Mouse (Mus musculus) intestine, embryonic 15.5 days (tissue): Measurements from ENCODE around the gene Ccdc149. TPM values are rescaled to one million over a fixed set of nuclear protein-coding genes. Genes with fewer than 3 reads are reported as not detected.

Experiments
- ATAC-seq: fragments of 200-750 bp; cut with Nextera tagmentation; 2 replicates; pipeline ENCODE4 v1.8.0; 2017; ENCODE audit warnings: moderate TSS enrichment, moderate library complexity
- H3K27ac ChIP-seq: fragments of 300-500 bp; sonication (generic); 2 replicates; pipeline ENCODE4 v1.5.1; 2015; ENCODE audit warnings: mild to moderate bottlenecking, inconsistent platforms
- H3K27me3 ChIP-seq: fragments of 300-500 bp; sonication (generic); replicated peaks from 2 replicates; pipeline ENCODE4 v1.6.1; 2015; ENCODE audit warnings: inconsistent platforms
- H3K36me3 ChIP-seq: fragments of 300-500 bp; sonication (generic); 2 replicates; pipeline ENCODE4 v1.6.1; 2015; ENCODE audit warnings: inconsistent platforms
- H3K4me1 ChIP-seq: fragments of 300-500 bp; sonication (generic); replicated peaks from 2 replicates; pipeline ENCODE4 v1.6.1; 2015; ENCODE audit warnings: inconsistent platforms
- H3K4me2 ChIP-seq: fragments of 300-500 bp; sonication (generic); replicated peaks from 2 replicates; pipeline ENCODE4 v1.6.1; 2015; ENCODE audit warnings: mild to moderate bottlenecking, inconsistent platforms
- H3K4me3 ChIP-seq: fragments of 300-500 bp; sonication (generic); replicated peaks from 2 replicates; pipeline ENCODE4 v1.5.1; 2015; ENCODE audit warnings: inconsistent platforms
- H3K9ac ChIP-seq: fragments of 300-500 bp; sonication (generic); 2 replicates; pipeline ENCODE4 v1.6.1; 2015; ENCODE audit warnings: inconsistent platforms
- H3K9me3 ChIP-seq: fragments of 300-500 bp; sonication (generic); 2 replicates; pipeline ENCODE4 v1.6.1; 2016; ENCODE audit warnings: inconsistent platforms
- WGBS: fragments of 180-500 bp; shearing (Covaris S2); methylation state at CpG from one replicate; pipeline ENCODE4 v1.1.7; 2015; 5-methylcytosine and 5-hydroxymethylcytosine counted together
- polyA plus RNA-seq: library from polyadenylated mRNA; unstranded; fragments of >200 nt; fragmentation: Nextera tagmentation; extraction: Ambion mirVana; gene quantifications from 2 replicates; pipeline ENCODE4 v1.2.1, GENCODE M21; 2015

Ccdc149 gene
- 3.8 and 4.3 TPM in 2 replicates for polyA plus RNA-seq

DNA sequence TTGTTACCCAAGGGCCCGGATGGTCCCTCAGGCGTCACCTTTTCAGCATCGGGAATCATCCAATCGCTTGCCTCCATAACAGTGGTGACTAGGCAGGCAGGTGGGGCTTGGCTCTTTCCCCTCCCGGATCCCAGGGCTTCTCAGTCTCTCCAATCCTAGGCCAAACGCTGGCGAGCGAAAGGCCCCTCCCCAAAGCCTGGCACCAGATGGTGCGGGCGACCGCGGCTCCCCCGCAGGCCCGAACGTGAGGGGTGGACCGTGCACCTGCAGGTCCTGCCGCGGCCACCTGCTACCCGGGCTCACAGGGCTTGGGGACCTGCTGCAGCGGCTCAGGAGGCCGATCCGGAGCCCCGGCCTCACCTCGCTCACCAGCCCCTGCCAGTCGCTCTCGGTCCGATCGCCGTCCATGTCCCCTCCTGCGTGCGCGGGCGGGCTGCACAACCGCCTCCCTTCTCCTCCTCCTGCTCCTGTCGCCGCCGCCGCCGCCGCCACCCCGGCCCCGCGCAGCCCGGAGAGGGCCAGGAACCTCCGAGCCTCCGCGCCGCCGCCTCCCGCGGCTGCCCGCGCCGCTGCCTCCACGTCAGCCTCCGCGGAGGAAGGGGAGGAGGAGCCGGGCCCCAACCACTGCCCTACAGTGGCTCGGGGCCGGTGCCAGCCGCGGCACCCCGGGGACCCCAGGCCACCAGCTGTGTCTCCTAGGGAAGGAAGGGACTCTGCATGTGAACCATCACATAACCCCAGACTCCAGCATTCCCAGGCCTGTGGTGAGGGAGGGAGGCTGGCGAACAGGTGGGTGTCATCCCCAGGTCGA is at the start of gene Ccdc149:
TSS of gene Ccdc149 (minus strand) at position 531 of the 811 bp plus-strand sequence.
- Histone ChIP-seq H3K27me3 (no peaks in the 10 kb centered on the region), H3K4me3 (peak within 1 kb of the TSS; percentile 73), H3K4me1 (peaks cover 3% of the 10 kb centered on the region; the same call in 1 of the 2 replicates), H3K27ac (peak within 1 kb of the TSS; percentile 71), H3K9me3 (no peaks in the 10 kb centered on the region), H3K9ac (peak within 1 kb of the TSS; percentile 81), H3K36me3 (no peaks in the 10 kb centered on the region), H3K4me2 (peak within 1 kb of the TSS; percentile 92)
- 2% methylated on average over 52 of the region's 65 CpGs for WGBS
- peak; percentile 96 for ATAC-seq

DNA sequence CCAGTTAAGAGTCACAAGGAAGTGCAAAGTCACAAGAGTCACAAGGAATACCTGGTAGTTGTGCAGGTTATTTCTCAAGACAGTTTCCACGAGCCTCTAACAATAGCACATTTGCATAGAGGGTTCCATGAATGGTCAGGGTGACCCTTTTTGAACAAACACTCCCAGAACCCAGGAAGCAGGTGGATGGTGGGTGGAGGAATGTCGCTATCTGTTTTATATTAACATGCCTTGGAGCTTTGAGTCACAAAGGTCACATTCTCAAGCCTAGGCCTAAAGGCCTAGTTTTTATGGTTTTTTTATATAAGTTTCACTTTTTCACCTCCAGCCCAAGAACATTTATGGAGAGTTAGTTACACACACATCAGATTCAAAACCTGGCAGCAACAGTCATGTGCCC is 48.6 kb upstream of the Ccdc149 start:
- Histone ChIP-seq H3K4me3 (no peak overlapping the region), H3K4me2 (no peak overlapping the region), H3K9me3 (no peaks in the 10 kb centered on the region), H3K27me3 (no peaks in the 10 kb centered on the region), H3K36me3 (no peaks in the 10 kb centered on the region), H3K27ac (no peak overlapping the region), H3K9ac (no peak overlapping the region), H3K4me1 (peaks cover 7% of the 10 kb centered on the region; the same call in 1 of the 2 replicates)
- no peak for ATAC-seq
- 80% methylated on average over 2 of the region's 2 CpGs for WGBS

DNA sequence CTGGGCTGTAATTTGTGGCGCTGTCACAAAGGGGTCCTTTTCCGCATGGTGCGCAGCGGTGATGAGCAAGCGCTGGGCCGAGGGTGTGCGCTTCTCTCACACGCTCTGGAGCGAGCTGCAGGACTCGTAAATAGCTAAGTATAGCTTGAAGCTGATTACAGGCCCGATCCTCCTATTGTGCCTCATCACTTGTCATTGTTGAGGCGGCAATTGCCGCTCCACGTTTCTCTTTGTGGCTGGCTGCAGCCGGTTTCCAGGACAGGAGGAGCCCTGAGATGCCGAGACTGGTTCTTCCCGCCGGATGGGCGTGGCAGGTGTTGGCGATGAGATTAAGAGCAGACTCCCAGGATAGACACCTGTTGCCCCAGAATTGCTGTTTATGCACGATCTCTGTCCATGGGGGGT is 44.8 kb upstream of the Ccdc149 start:
- ATAC-seq = no peak
- no peaks in the 10 kb centered on the region for H3K36me3 ChIP-seq
- no peaks in the 10 kb centered on the region for H3K27me3 ChIP-seq
- 22% methylated on average over 21 of the region's 21 CpGs for WGBS
- peak overlapping the region; percentile 71 for H3K4me2 ChIP-seq
- peak overlapping the region; percentile 27 for H3K4me3 ChIP-seq
- no peak overlapping the region for H3K27ac ChIP-seq
- 0 out of 2 replicates have a peak overlapping the region, but pooled peaks have one; percentile 20 for H3K9ac ChIP-seq
- peaks cover 7% of the 10 kb centered on the region; the same call in 1 of the 2 replicates for H3K4me1 ChIP-seq
- no peaks in the 10 kb centered on the region for H3K9me3 ChIP-seq

- Histone ChIP-seq H3K36me3 (no peaks in the 10 kb centered on the region), H3K9me3 (no peaks in the 10 kb centered on the region), H3K9ac (no peak overlapping the region), H3K27ac (no peak overlapping the region), H3K4me3 (peak overlapping the region; percentile 27; the same call in 1 of the 2 replicates), H3K27me3 (no peaks in the 10 kb centered on the region), H3K4me2 (peak overlapping the region; percentile 71), H3K4me1 (peaks cover 7% of the 10 kb centered on the region; the same call in 1 of the 2 replicates)
- WGBS = 28% methylated on average over 22 of the region's 22 CpGs
- 0 out of 2 replicates have a peak, but pooled peaks have one; percentile 17 for ATAC-seq
These were observed 44.1 kb upstream of the Ccdc149 start for GRCm38 (mm10) chr5:52515246-52516021.

DNA sequence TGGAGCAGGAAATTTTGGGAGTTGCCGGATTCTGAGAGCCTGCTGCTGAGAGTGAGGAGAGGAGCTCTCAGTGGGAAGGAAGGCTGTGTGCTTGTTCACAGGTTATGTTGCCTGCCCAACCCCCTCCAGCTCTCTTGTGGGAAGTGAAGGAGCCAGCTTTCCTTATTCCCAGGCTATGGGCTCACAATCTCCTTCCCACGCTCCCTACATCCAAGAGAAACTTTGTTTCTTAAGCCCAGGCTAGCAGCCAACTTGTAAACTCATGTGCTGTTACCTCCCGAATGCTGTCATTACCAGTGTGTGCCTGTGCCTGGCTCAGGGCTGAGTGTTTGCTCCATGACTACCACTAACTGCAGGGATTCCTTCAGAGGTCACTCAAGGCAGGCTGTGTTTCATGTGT is 39.8 kb upstream of the Ccdc149 start:
- H3K4me2 ChIP-seq = no peak overlapping the region
- no peak overlapping the region for H3K9ac ChIP-seq
- no peak for ATAC-seq
- no peaks in the 10 kb centered on the region for H3K27me3 ChIP-seq
- no peak overlapping the region for H3K4me3 ChIP-seq
- peaks cover 5% of the 10 kb centered on the region; the same call in 1 of the 2 replicates for H3K4me1 ChIP-seq
- WGBS = 58% methylated on average over 3 of the region's 3 CpGs
- H3K9me3 ChIP-seq = no peaks in the 10 kb centered on the region
- no peak overlapping the region for H3K27ac ChIP-seq
- no peaks in the 10 kb centered on the region for H3K36me3 ChIP-seq

- Histone ChIP-seq H3K36me3 (no peaks in the 10 kb centered on the region), H3K9ac (no peak overlapping the region), H3K27ac (no peak overlapping the region), H3K27me3 (no peaks in the 10 kb centered on the region), H3K4me1 (no peaks in the 10 kb centered on the region), H3K4me3 (no peak overlapping the region), H3K4me2 (no peak overlapping the region), H3K9me3 (no peaks in the 10 kb centered on the region)
- ATAC-seq = no peak
- 74% methylated on average over 6 of the region's 6 CpGs for WGBS
These were observed 38.1 kb upstream of the Ccdc149 start for GRCm38 (mm10) chr5:52509416-52509815.

- Histone ChIP-seq H3K9ac (no peak overlapping the region), H3K9me3 (no peaks in the 10 kb centered on the region)
These were observed 33.3 kb upstream of the Ccdc149 start for GRCm38 (mm10) chr5:52504666-52505065.

GRCm38 (mm10) chr5:52504148-52504547 is 32.8 kb upstream of the Ccdc149 start:
- H3K27ac ChIP-seq = no peak overlapping the region
- no peaks in the 10 kb centered on the region for H3K27me3 ChIP-seq
- H3K9me3 ChIP-seq = no peaks in the 10 kb centered on the region
- H3K4me2 ChIP-seq = no peak overlapping the region
- H3K4me3 ChIP-seq = no peak overlapping the region
- WGBS = 89% methylated on average over 11 of the region's 11 CpGs
- H3K9ac ChIP-seq = no peak overlapping the region
- ATAC-seq = no peak
- no peaks in the 10 kb centered on the region for H3K36me3 ChIP-seq
- no peaks in the 10 kb centered on the region for H3K4me1 ChIP-seq

More at GRCm38 (mm10) chr5:52504666-52505065, 33.3 kb upstream of the Ccdc149 start:
- no peaks in the 10 kb centered on the region for H3K27me3 ChIP-seq
- no peaks in the 10 kb centered on the region for H3K4me1 ChIP-seq
- no peaks in the 10 kb centered on the region for H3K36me3 ChIP-seq
- WGBS = 87% methylated on average over 13 of the region's 13 CpGs
- no peak overlapping the region for H3K27ac ChIP-seq
- no peak for ATAC-seq
- H3K4me3 ChIP-seq = no peak overlapping the region
- H3K4me2 ChIP-seq = no peak overlapping the region

DNA sequence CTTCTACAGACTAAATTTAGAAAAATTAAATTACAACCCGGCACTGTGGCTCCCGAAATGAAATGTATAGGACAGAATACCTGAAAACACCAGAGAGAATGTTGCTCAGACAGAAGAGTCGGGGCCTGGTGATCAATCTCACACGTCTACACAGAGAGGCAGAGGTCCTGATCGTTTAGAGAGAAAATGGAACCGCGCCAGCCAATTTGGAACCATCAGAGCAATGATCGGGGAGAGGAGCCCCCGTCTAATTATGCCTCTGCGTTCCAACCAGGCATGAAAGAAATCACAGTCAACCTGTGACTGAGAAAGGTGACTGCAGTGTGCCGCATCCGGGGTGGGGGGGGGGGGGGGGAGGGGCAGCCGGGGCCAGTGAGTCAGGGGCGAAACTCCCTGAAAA is 24.4 kb upstream of the Ccdc149 start:
- no peak overlapping the region for H3K4me3 ChIP-seq
- 47% methylated on average over 13 of the region's 14 CpGs for WGBS
- H3K9ac ChIP-seq = no peak overlapping the region
- no peaks in the 10 kb centered on the region for H3K27me3 ChIP-seq
- no peaks in the 10 kb centered on the region for H3K4me1 ChIP-seq
- H3K27ac ChIP-seq = no peak overlapping the region
- H3K36me3 ChIP-seq = no peaks in the 10 kb centered on the region
- no peak overlapping the region for H3K4me2 ChIP-seq
- ATAC-seq = no peak
- H3K9me3 ChIP-seq = no peaks in the 10 kb centered on the region

- Histone ChIP-seq H3K4me2 (no peak overlapping the region), H3K27me3 (no peaks in the 10 kb centered on the region), H3K36me3 (no peaks in the 10 kb centered on the region), H3K9me3 (no peaks in the 10 kb centered on the region), H3K4me3 (no peak overlapping the region), H3K4me1 (no peaks in the 10 kb centered on the region), H3K9ac (no peak overlapping the region), H3K27ac (no peak overlapping the region)
- ATAC-seq = no peak
- WGBS = 83% methylated on average over 6 of the region's 6 CpGs
These were observed 20.2 kb upstream of the Ccdc149 start for GRCm38 (mm10) chr5:52491496-52491895.

DNA sequence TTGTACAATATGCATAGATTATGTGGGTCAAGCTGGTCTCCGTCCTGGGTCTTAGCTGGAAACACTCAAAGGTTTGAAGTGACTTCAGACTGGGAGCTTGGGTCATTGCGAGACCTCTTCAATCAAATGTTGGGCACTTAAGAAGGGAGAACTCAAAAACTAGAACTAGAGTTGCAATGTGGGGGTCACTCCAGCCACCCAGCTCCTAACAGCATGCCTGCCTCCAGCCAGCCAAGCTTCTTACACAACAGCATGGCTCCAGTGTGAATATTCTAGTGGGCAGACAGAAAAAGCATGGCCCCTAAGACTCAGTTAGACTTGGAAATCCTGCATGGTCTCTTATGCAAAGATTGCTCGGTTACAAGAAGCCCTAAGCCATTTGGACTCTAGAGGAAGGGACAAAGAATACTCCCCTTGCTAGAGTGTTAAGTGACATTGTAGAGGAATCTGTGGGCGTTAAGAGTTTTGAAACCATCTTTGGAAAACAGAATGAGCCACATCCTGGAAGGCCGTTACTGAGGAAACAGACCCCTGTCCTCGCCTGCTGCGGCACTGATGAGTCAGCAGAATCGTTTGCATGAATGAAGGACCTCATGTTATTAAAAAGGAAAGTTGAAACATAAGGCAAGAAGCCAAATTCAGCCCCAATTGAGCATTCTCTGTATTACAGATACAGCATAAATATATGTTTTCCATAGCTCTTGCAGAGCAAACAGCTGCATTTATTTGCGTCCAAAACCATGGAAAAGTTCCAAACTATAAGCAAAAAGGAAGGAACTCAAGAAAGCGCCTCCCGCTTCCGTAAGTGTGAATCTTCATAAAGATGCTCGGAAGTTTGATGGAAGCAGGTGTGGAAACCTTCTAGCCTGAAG is 16.5 kb upstream of the Ccdc149 start:
- Histone ChIP-seq H3K4me3 (no peak overlapping the region), H3K4me2 (no peak overlapping the region), H3K36me3 (no peaks in the 10 kb centered on the region), H3K9me3 (no peaks in the 10 kb centered on the region), H3K27ac (no peak overlapping the region), H3K27me3 (no peaks in the 10 kb centered on the region), H3K4me1 (no peaks in the 10 kb centered on the region), H3K9ac (no peak overlapping the region)
- WGBS = 63% methylated on average over 13 of the region's 13 CpGs
- ATAC-seq = no peak
